Mouse (Mus musculus): ENCODE measurements around the gene Tmem151a. TPM values are rescaled to one million over a fixed set of nuclear protein-coding genes. Genes with fewer than 3 reads are reported as not detected.
A peak's percentile ranks its signal among the peaks of the same experiment; 100 is the strongest.

The Tmem151a gene
- total RNA-seq, 2 experiments from 2014 or later, result 1.7 TPM

DNA sequence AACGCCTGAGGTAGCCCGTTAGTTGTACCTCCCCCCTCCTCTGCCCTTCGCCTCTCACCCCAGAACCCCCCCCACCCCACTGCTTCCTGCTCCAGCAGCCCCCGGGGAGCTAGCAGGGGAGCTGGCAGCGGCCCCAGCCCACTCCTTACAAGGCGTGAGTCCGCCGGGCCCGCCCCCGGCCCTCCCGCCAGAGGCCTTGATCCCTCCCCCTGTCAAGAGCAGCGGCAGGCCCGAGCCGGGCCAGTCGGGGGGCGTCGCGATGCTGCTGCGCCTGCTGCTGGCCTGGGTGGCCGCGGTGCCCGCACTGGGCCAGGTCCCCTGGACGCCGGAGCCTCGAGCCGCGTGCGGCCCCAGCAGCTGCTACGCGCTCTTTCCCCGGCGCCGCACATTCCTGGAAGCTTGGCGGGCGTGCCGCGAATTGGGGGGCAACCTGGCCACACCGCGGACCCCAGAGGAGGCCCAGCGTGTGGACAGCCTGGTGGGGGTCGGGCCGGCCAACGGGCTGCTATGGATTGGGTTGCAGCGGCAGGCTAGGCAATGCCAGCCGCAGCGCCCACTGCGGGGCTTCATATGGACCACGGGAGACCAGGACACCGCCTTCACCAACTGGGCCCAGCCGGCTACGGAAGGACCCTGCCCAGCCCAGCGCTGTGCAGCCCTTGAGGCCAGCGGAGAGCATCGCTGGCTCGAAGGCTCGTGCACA, 17.3 kb downstream of the Tmem151a start, which contains the start of gene Cd248:
Cd248 (plus strand) TSS at position 212 of the 703 bp plus-strand sequence.
- DNase-seq, result peak; percentile 56 to 83

DNA sequence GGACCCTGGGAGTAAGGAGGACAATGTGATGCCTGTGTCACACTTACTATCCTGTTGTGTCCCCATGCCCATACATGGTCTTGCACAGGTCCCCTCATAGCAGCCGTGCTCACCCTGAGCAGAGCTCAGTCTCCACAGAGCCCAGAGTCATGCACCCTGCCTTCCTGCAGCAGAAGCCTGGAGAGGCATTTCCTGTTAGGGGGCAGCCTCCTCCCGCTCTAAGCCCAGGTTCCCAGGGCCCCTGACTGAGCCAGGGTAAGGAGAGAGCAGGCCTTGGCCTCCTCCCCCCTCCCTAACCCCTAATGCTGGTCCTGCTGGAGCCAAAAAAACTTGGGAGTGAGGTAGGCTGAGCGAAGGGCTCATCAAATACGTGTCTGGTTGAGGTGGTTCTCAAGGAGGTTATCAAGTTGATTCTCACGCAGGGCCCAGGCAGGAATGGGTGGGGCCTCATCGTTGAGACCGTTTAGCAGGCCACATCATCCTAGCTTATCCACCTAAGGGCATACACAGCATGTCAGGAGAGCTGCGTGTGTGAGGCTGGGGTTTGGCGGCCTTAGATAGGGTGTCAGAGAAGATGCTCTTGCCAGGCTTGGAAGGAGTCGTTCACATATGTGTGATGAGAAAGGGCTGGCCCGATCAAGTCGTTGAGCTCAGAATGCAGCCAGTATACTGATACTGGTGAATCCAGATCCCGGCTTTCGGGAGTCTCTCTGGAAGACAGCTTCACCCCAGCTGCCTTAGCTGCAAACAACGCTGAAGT, 18.1 kb downstream of the Tmem151a start:
- DNase-seq, result no peak

DNA sequence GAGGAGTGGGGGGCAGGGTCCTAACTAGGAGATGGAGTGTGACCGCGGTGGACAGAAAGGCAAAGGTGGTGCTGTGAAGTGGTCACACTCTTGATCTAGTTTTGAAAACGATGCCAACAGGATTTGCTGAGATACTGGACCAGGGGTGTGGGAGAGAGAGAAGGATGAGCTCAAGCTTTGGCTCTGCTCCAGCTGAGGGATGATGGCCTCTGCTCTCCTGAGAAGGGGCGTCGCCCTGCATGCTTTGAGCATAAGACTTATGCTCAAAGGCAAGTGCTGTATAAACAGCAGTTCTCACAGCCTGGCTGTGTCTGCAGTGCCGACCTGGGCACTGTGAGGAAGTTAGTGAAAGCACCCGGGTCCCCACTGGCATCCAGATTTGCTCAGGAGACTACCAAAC, 20.2 kb downstream of the Tmem151a start:
- no peak for DNase-seq

- DNase-seq, result no peak
Measured at GRCm38 (mm10) chr19:5062446-5062845, 22.9 kb downstream of the Tmem151a start.

DNA sequence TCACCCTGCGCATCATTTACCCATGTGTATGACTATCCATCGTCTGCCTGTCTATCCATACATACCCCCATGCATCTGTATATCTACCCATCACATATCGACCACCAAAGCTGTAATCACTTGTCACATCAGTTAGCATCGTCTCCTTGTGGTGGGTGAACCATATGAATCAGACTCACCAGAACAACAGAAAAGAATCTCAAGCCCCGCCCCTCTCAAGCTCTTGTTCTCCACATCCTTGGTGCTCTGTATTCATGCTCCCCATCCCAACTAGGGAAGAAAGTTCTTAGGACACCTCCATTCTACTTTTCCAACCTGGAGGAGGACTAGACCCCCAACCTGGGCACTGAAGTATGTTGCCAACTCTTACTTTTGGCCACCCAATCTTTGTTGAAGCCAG, 23.3 kb downstream of the Tmem151a start:
- DNase-seq, result no peak

GRCm38 (mm10) chr19:5060365-5061330, 24.7 kb downstream of the Tmem151a start:
- DNase-seq, result no peak

- no peak for DNase-seq
Measured at GRCm38 (mm10) chr19:5058801-5059771, 26.2 kb downstream of the Tmem151a start.

DNA sequence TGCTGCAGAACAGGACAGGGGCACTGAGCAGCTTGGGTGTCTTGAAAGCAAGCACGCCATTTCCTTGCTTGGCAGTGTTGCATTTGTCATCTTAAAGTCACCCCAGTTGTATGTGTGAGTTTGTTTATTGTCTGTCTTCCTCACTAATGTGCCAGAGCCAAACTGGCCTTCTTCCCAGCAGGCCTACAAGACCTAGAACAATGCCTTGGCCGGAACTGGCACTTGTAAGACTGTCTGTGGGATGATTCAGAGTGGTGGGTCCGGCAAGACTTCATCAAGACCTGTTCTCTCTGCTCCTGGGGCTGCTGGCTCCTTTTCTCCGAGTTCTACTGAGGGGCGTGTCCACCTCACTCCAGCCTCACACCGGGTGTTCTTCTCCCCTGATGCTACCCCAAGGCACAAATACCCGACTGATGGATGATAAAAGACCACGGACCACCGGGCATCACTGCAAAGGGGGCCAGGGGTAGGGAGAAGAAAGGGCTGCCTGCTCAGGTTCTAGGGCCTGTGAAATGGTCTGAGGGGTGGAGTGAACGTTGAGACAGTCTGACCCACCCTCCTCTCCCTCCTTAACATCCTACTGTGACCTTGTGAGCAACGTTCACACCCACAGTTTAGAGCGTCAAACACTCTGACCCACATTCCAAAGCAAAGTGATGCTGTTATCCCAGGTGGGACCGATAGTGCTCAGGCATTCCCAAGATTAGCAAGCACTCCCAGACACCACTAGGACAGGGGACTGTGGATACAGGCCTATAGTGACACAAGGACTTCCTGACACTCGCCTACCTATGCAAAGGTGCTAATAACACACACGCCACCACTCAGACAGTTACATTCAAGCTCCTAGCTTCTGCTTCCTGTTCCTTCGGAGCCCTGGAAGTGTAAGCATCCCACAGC, 27.2 kb downstream of the Tmem151a start:
- DNase-seq, result no peak

GRCm38 (mm10) chr19:5056251-5056650, 29.1 kb downstream of the Tmem151a start:
- DNase-seq, result no peak

DNA sequence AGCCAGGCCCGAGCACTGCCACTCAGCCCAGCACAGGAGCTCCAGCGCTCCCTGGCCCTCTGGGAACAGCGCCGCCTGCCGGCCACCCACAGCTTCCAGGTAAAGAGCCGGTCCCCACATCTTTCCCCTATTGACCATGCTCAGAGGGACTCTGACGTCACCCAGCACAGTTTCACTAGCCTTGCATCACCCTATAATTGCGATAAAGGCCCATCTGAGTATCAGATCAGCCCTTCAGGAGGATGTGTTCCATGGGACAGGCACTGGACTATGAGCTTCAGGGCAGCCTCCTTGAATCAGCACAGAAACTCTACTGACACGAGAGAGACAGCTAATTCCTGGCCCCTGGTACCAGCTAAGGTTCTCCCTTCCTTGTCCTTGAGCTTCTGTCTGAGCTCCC, 31.4 kb downstream of the Tmem151a start:
- peak; percentile 67 to 80 for DNase-seq

GRCm38 (mm10) chr19:5052853-5053252, 32.5 kb downstream of the Tmem151a start:
- DNase-seq, result no peak

DNA sequence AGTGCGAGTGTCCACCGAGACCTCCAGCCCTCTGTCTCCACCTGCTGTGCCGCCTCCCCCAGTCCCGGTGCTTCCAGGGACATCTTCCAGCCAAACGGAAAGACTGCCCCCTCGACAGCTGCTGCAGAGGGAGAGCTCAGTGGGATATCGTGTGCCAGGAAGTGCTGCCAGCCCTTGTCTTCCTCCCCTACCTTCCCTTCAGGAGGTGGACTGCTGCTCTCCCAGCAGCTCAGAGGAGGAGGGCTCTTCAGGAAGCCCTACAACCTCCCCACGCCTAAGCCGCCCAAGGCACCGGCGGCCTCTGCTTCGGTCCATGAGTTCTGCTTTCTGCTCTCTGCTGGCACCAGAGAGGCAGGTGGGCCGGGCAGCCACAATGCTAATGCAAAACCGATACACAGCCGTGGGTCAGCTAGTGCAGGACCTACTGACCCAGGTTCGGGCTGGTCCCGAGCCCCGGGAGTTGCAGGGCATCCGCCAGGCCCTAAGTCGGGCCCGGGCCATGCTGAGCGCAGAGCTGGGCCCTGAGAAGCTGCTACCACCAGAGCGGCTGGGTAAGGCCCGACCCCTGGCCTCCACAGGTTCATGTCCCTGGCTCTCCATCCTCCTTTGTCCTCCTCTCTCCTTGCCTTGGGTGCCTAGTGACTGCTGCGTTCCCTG, 33.0 kb downstream of the Tmem151a start:
- DNase-seq, result no peak

- no peak for DNase-seq
Measured at GRCm38 (mm10) chr19:5051515-5051914, 33.8 kb downstream of the Tmem151a start.

- DNase-seq, result peak; percentile 48 to 55
Measured at GRCm38 (mm10) chr19:5051031-5051430, 34.3 kb downstream of the Tmem151a start.

DNA sequence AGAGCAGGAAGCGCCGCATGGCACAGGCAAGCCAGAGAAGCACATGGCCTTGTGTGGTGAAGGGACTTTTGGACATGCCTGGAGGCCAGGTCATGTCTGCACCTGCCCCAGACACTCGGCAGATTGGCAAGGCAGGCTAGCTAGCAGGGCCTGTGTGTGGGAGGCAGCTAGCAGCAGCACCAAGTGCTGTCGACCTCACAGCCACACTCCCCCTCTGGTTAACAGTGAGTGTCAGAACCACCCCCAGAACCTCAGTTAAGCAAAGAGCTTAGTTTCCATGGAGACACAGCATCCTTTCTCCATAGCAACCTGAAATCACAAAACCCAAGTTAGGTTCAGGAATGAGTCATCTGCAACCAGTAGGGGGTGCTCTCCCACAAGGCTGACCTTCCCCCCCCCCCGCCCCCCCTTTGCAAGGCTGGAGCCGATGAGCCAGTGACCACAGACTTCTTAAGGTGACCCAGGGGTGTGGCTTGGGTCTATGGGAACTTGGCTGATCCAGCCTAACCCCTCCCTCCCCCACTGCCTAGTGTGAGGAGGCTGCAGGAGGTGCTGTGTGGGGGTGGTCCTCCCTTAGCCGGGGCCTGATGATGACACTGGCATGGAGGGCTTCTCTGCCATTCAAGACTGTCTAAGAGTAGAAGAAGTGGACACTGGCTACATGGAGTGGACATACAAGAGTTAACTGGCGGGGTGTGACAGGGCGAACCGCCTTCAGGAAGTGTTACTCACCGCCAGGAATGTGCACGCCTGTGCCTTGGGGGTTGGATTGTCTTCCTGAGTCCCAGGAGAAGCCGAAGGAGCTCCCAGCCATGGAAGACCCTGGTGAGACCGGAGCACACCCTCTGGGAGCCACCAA, 35.1 kb downstream of the Tmem151a start, which contains the start of gene Rin1:
Rin1 (plus strand) TSS at position 435 of the 859 bp plus-strand sequence.
- DNase-seq, result peak; percentile 69 to 71

GRCm38 (mm10) chr19:5049325-5049724, 36.0 kb downstream of the Tmem151a start:
- DNase-seq, result no peak

DNA sequence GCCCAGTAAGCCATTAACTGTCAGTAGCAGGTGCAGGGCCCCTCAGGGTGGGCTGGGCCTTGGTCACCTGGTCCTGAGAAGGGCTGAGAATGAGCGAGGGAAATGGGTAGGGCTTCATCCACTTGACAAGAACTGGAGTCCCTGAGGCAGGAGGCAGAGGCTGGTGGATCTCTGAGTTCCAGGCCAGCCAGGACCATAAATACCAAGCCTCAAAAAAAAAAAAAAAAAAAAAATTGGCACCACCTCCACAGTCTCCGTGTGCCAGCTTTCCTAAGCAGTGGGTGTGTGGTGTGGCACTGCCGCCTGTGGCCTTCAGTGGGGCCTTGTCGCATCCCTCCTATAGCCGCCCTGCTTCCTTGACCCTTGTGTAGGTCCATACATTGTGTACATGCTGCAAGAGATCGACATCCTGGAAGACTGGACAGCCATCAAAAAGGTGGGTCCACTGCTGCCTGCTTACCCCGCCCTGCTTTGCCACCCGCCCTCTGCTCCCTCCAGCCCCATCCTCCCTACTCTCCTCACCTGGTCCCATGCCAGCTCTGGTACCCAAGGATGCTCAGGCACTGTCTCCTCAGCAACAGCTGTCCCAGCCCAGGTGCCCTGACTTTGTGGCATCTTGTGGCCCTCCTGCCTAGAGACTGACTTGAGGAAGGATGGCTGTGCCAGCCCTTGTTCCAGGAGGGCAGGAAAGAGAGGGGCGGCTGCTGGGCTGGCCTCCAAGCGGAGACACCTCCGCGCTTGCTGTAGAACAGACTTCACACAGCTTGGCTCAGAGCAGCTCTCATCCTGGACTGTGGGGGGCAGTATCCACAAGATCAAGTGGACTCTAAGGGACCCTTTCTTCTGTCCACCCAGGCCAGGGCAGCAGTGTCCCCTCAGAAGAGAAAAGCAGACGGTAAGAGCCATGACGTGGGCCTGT, 36.9 kb downstream of the Tmem151a start:
- no peak for DNase-seq

Data from adrenal gland, postnatal 36 days (tissue).